Mouse (Mus musculus) hindbrain, embryonic 16.5 days (tissue): ENCODE measurements around the gene Ndufa13. TPM values are rescaled to one million over a fixed set of nuclear protein-coding genes. Genes with fewer than 3 reads are reported as not detected.

Experiments
- ATAC-seq: fragments of 200-750 bp; cut with Nextera tagmentation; 2 replicates; pipeline ENCODE4 v1.8.0; 2017; ENCODE audit warnings: moderate TSS enrichment, moderate library complexity
- H3K27ac ChIP-seq: fragments of 300-500 bp; sonication (generic); 2 replicates; pipeline ENCODE4 v1.5.1; 2014; ENCODE audit warnings: low read depth, mild to moderate bottlenecking, control low read depth, low read length, moderate library complexity
- H3K27me3 ChIP-seq: fragments of 300-500 bp; sonication (generic); replicated peaks from 2 replicates; pipeline ENCODE4 v1.6.1; 2014; ENCODE audit warnings: low read length; ENCODE audit not compliant: control insufficient read depth, insufficient read depth
- H3K36me3 ChIP-seq: fragments of 300-500 bp; sonication (generic); 2 replicates; pipeline ENCODE4 v1.6.1; 2014; ENCODE audit warnings: mild to moderate bottlenecking, low read length, moderate library complexity, mixed read lengths; ENCODE audit not compliant: control insufficient read depth, insufficient read depth
- H3K4me1 ChIP-seq: fragments of 300-500 bp; sonication (generic); 2 replicates; pipeline ENCODE4 v1.6.1; 2014; ENCODE audit warnings: low read depth, low read length; ENCODE audit not compliant: control insufficient read depth, insufficient read depth
- H3K4me2 ChIP-seq: fragments of 300-500 bp; sonication (generic); 2 replicates; pipeline ENCODE4 v1.6.1; 2014; ENCODE audit warnings: mild to moderate bottlenecking, low read length, control low read depth, moderate library complexity
- H3K4me3 ChIP-seq: fragments of 300-500 bp; sonication (generic); 2 replicates; pipeline ENCODE4 v1.5.1; 2014; ENCODE audit warnings: mild to moderate bottlenecking, low read length, control low read depth, moderate library complexity
- H3K9ac ChIP-seq: fragments of 300-500 bp; sonication (generic); 2 replicates; pipeline ENCODE4 v1.6.1; 2014; ENCODE audit warnings: low read depth, mild to moderate bottlenecking, control low read depth, low read length, moderate library complexity
- H3K9me3 ChIP-seq: fragments of 300-500 bp; sonication (generic); 2 replicates; pipeline ENCODE4 v1.6.1; 2014; ENCODE audit warnings: mild to moderate bottlenecking, low read length, moderate library complexity; ENCODE audit not compliant: control insufficient read depth
- whole genome bisulfite sequencing: fragments of 180-500 bp; shearing (Covaris S2); extraction: QIAGEN DNeasy Blood & Tissue Kit; methylation state at CpG from one replicate; pipeline ENCODE4 v1.1.7; 2014; 5-methylcytosine and 5-hydroxymethylcytosine counted together
- polyA plus RNA-seq: library from polyadenylated mRNA; unstranded; fragments of >200 nt; fragmentation: Nextera tagmentation; extraction: Ambion mirVana; gene quantifications from 2 replicates; pipeline ENCODE4 v1.2.1, GENCODE M21; 2015

Ndufa13 gene
- polyA plus RNA-seq, 1 experiment from 2014 or later = 216 TPM

GRCm38 (mm10) chr8:69915748-69916147, 13.4 kb upstream of the Ndufa13 start:
- peaks cover 9% of the 10 kb centered on the region for H3K4me1 ChIP-seq
- ATAC-seq = no peak
- H3K9me3 ChIP-seq = no peaks in the 10 kb centered on the region
- peaks cover 11% of the 10 kb centered on the region for H3K36me3 ChIP-seq
- H3K4me2 ChIP-seq = no peak overlapping the region
- H3K4me3 ChIP-seq = no peak overlapping the region
- no peak overlapping the region for H3K9ac ChIP-seq
- WGBS = 33% methylated on average over 5 of the region's 5 CpGs
- no peaks in the 10 kb centered on the region for H3K27me3 ChIP-seq
- H3K27ac ChIP-seq = no peak overlapping the region

GRCm38 (mm10) chr8:69914526-69914925, 12.2 kb upstream of the Ndufa13 start:
- no peak overlapping the region for H3K4me2 ChIP-seq
- no peak overlapping the region for H3K27ac ChIP-seq
- H3K4me3 ChIP-seq = no peak overlapping the region
- 0 out of 2 replicates have a peak, but pooled peaks cover 2% of the 10 kb centered on the region for H3K4me1 ChIP-seq
- ATAC-seq = no peak
- H3K9ac ChIP-seq = no peak overlapping the region
- no peaks in the 10 kb centered on the region for H3K9me3 ChIP-seq
- WGBS = 94% methylated on average over 4 of the region's 4 CpGs
- peaks cover 16% of the 10 kb centered on the region for H3K36me3 ChIP-seq
- no peaks in the 10 kb centered on the region for H3K27me3 ChIP-seq

- Histone ChIP-seq H3K4me1 (no peaks in the 10 kb centered on the region), H3K4me3 (no peak overlapping the region), H3K4me2 (no peak overlapping the region), H3K36me3 (peaks cover 22% of the 10 kb centered on the region), H3K9ac (no peak overlapping the region), H3K27me3 (no peaks in the 10 kb centered on the region), H3K27ac (no peak overlapping the region), H3K9me3 (no peaks in the 10 kb centered on the region)
- WGBS = 92% methylated on average over 12 of the region's 12 CpGs
- ATAC-seq = no peak
These were observed 10.2 kb upstream of the Ndufa13 start for GRCm38 (mm10) chr8:69912478-69913074.

- Histone ChIP-seq H3K27ac (no peak overlapping the region), H3K4me2 (no peak overlapping the region), H3K36me3 (peaks cover 19% of the 10 kb centered on the region), H3K4me3 (no peak overlapping the region), H3K9me3 (no peaks in the 10 kb centered on the region), H3K4me1 (no peaks in the 10 kb centered on the region), H3K27me3 (no peaks in the 10 kb centered on the region), H3K9ac (no peak overlapping the region)
- no peak for ATAC-seq
- WGBS = 89% methylated on average over 13 of the region's 13 CpGs
These were observed 9.6 kb upstream of the Ndufa13 start for GRCm38 (mm10) chr8:69911917-69912316.

GRCm38 (mm10) chr8:69907106-69907505, 4.7 kb upstream of the Ndufa13 start:
- H3K9me3 ChIP-seq = no peaks in the 10 kb centered on the region
- H3K36me3 ChIP-seq = peaks cover 12% of the 10 kb centered on the region
- ATAC-seq = no peak
- no peak overlapping the region for H3K27ac ChIP-seq
- H3K9ac ChIP-seq = no peak overlapping the region
- H3K4me1 ChIP-seq = peaks cover 15% of the 10 kb centered on the region
- no peak overlapping the region for H3K4me2 ChIP-seq
- WGBS = 90% methylated on average over 2 of the region's 2 CpGs
- H3K4me3 ChIP-seq = no peak overlapping the region
- no peaks in the 10 kb centered on the region for H3K27me3 ChIP-seq

GRCm38 (mm10) chr8:69906260-69906659, 3.9 kb upstream of the Ndufa13 start:
- no peak overlapping the region; the same call in 1 of the 2 replicates for H3K9ac ChIP-seq
- H3K27me3 ChIP-seq = no peaks in the 10 kb centered on the region
- no peaks in the 10 kb centered on the region for H3K9me3 ChIP-seq
- WGBS = 100% methylated on average over 2 of the region's 2 CpGs
- H3K36me3 ChIP-seq = peaks cover 12% of the 10 kb centered on the region
- no peak overlapping the region for H3K27ac ChIP-seq
- peaks cover 19% of the 10 kb centered on the region for H3K4me1 ChIP-seq
- no peak overlapping the region for H3K4me2 ChIP-seq
- H3K4me3 ChIP-seq = no peak overlapping the region
- ATAC-seq = no peak

GRCm38 (mm10) chr8:69904096-69904495, 1.7 kb upstream of the Ndufa13 start:
- Histone ChIP-seq H3K9ac (no peak overlapping the region), H3K4me1 (peaks cover 35% of the 10 kb centered on the region), H3K27me3 (no peaks in the 10 kb centered on the region), H3K4me2 (peak overlapping the region; percentile 96), H3K9me3 (no peaks in the 10 kb centered on the region), H3K27ac (no peak overlapping the region), H3K4me3 (no peak overlapping the region), H3K36me3 (peaks cover 2% of the 10 kb centered on the region; the same call in 1 of the 2 replicates)
- ATAC-seq = no peak
- 82% methylated on average over 8 of the region's 8 CpGs for WGBS

GRCm38 (mm10) chr8:69903063-69903542, 745 bp upstream of the Ndufa13 start:
- 0% methylated on average over 45 of the region's 45 CpGs for WGBS
- Histone ChIP-seq H3K36me3 (no peaks in the 10 kb centered on the region), H3K4me2 (peak overlapping the region; percentile 96), H3K4me1 (peaks cover 40% of the 10 kb centered on the region), H3K9me3 (no peaks in the 10 kb centered on the region), H3K9ac (peak overlapping the region; percentile 84), H3K27me3 (no peaks in the 10 kb centered on the region), H3K27ac (peak overlapping the region; percentile 89), H3K4me3 (peak overlapping the region; percentile 62)
- peak; percentile 91 for ATAC-seq

GRCm38 (mm10) chr8:69901484-69902162, 735 bp downstream of the Ndufa13 start:
- peak; percentile 70 for ATAC-seq
- peak overlapping the region; percentile 84 for H3K9ac ChIP-seq
- H3K9me3 ChIP-seq = no peaks in the 10 kb centered on the region
- 2% methylated on average over 40 of the region's 41 CpGs for WGBS
- H3K36me3 ChIP-seq = no peaks in the 10 kb centered on the region
- peak overlapping the region; percentile 89 for H3K27ac ChIP-seq
- peak overlapping the region; percentile 96 for H3K4me2 ChIP-seq
- no peaks in the 10 kb centered on the region for H3K27me3 ChIP-seq
- H3K4me3 ChIP-seq = peak overlapping the region; percentile 62
- H3K4me1 ChIP-seq = peaks cover 43% of the 10 kb centered on the region
